Mouse (Mus musculus): Measurements from ENCODE around the gene Tbc1d17. TPM values are rescaled to one million over a fixed set of nuclear protein-coding genes. Genes with fewer than 3 reads are reported as not detected.
A peak's percentile ranks its signal among the peaks of the same experiment; 100 is the strongest.

The Tbc1d17 gene
- polyA plus RNA-seq, 1 experiment from 2014 or later = 91.0 TPM

DNA sequence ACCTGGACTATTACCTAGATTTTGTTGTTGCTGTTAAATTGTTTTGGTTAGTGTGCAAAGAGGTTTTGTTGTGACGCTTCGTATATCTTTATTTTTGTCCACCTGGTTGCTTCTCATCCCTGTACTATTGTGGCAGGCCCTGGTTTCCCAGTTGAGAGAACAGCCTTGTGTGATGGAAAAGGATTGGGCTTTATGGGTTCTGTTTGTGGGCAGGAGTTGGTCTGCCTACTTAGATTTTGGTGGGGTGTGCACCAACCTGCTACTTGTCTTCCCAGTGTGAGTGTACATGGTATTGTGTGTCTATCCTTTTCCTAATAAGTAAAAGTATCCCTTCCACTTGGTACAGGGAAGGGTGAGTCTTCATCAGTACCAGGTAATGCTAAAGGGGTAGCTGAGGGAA lies 29.5 kb downstream of the Tbc1d17 start:
- no peak for ATAC-seq (ENCODE audit: insufficient number of reproducible peaks, insufficient read depth, low FRiP score, low TSS enrichment, low read depth)
- H3K4me2 ChIP-seq = peak overlapping the region; percentile 73
- no peaks in the 10 kb centered on the region for H3K36me3 ChIP-seq
- no peaks in the 10 kb centered on the region for H3K9me3 ChIP-seq
- H3K4me3 ChIP-seq = 0 out of 2 replicates have a peak overlapping the region, but pooled peaks have one; percentile 73
- no peaks in the 10 kb centered on the region for H3K27me3 ChIP-seq
- H3K9ac ChIP-seq = peak overlapping the region; percentile 97
- WGBS = 90% methylated on average over 2 of the region's 2 CpGs
- peaks cover 69% of the 10 kb centered on the region for H3K4me1 ChIP-seq
- peak overlapping the region; percentile 40; the same call in 1 of the 2 replicates for H3K27ac ChIP-seq

DNA sequence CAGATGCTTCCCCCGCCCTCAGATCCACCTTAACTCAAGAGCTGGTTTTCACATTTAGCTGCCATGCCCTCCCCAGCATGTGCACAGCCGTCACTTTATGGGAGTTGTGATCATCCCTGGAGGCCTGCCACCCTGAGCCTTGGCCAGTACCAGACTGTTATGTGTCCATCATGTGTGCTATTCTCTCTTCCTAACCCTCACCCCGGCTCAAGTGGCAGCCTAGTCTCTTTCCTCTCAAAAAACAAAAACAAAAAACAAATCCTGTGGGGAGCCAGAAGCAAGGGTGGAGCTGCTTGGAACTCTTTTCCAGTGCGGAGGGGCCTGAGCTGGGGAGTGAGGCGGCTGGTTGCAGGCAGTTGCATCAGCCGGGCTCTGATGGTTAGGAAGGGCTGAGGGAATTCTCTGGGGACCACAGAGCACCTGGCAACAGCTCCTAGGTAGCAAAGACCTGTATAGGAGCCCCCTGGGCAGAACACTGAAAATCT lies 30.1 kb downstream of the Tbc1d17 start:
- Histone ChIP-seq H3K27ac (peak overlapping the region; percentile 40), H3K4me2 (peak overlapping the region; percentile 73), H3K4me3 (peak overlapping the region; percentile 73), H3K9ac (peak overlapping the region; percentile 97), H3K36me3 (no peaks in the 10 kb centered on the region), H3K4me1 (peaks cover 64% of the 10 kb centered on the region), H3K9me3 (no peaks in the 10 kb centered on the region), H3K27me3 (no peaks in the 10 kb centered on the region)
- 42% methylated on average over 6 of the region's 6 CpGs for WGBS
- ATAC-seq (ENCODE audit: insufficient number of reproducible peaks, insufficient read depth, low FRiP score, low TSS enrichment, low read depth) = no peak

DNA sequence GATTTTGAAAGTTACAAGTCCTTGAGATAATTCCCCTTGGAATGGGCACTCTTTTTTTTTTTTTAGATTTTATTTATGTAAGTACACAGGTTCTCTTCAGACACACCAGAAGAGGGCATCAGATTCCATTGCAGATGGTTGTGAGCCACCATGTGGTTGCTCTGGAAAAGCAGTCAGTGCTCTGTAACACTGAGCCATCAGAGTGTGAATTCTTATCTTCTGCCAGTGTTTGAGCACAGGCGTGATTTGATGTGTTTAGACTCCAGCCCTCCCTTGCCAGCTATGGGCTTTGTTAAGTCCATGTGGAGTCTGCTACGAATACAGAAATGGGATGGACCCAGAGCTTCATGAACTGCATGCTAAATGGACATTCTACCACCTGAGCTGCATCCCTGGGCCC lies 30.7 kb downstream of the Tbc1d17 start:
- H3K36me3 ChIP-seq = no peaks in the 10 kb centered on the region; the same call in 1 of the 2 replicates
- peaks cover 58% of the 10 kb centered on the region for H3K4me1 ChIP-seq
- peak overlapping the region; percentile 40 for H3K27ac ChIP-seq
- 55% methylated on average over 2 of the region's 2 CpGs for WGBS
- H3K9me3 ChIP-seq = no peaks in the 10 kb centered on the region
- no peaks in the 10 kb centered on the region for H3K27me3 ChIP-seq
- no peak for ATAC-seq (ENCODE audit: insufficient number of reproducible peaks, insufficient read depth, low FRiP score, low TSS enrichment, low read depth)
- H3K4me2 ChIP-seq = peak overlapping the region; percentile 73
- peak overlapping the region; percentile 97 for H3K9ac ChIP-seq
- peak overlapping the region; percentile 73 for H3K4me3 ChIP-seq

DNA sequence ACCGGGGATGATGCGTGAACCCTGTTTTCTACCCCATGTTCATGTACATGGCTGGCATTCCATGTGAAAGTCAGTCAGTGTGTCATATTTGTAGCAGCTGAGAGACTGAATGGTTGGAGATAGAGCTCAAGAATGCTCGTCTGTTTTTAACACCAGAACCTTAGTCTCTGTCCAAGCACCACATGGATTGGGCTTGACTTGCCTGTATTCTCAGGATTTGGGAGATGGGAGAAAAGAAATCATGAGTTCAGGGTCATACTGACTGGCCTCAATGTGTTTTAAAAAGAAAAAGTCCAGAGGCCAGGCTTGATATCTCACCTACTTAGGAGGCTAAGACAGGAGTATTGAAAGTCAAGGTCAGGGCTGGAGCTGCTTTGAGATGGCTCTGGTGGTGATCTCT lies 31.4 kb downstream of the Tbc1d17 start:
- Histone ChIP-seq H3K27ac (0 out of 2 replicates have a peak overlapping the region, but pooled peaks have one; percentile 96), H3K4me2 (peak overlapping the region; percentile 73), H3K9ac (peak overlapping the region; percentile 97), H3K27me3 (no peaks in the 10 kb centered on the region), H3K36me3 (peaks cover 6% of the 10 kb centered on the region), H3K4me1 (peaks cover 51% of the 10 kb centered on the region), H3K9me3 (no peaks in the 10 kb centered on the region), H3K4me3 (peak overlapping the region; percentile 73)
- no peak for ATAC-seq (ENCODE audit: insufficient number of reproducible peaks, insufficient read depth, low FRiP score, low TSS enrichment, low read depth)
- WGBS = 24% methylated on average over 3 of the region's 3 CpGs

DNA sequence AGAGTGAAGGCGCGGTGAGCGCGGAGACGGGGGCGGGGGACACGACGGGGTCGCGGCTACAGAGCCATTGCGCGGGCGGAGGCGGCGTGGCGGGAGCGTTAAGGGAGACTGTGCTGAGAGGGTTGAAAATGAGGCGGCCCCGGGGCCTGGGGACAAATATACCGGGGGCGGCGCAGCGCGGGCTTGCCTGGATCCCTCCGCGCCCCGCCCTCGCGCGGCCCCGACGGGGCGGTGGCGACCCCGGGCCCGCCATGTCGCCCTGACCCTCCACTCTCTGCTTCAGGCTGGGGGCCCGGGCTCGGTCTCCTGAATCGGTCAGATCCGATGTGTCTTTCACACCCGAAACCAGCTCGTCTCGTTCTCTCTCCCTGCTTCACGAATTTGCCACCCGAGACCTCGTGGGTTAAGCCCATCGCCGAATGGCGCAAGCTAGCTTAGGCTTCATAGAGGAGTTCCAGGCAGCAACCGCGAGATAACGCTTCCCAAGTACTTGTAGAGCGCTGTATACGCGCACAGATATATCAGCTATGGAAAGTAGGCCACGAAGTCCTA lies 32.3 kb downstream of the Tbc1d17 start, which contains the start of gene Atf5:
Atf5 (minus strand) TSS at position 189 of the 552 bp plus-strand sequence.
- WGBS = under 1% methylated on average over 57 of the region's 57 CpGs
- peak within 1 kb of the TSS; percentile 73 for H3K4me2 ChIP-seq
- ATAC-seq (ENCODE audit: insufficient number of reproducible peaks, insufficient read depth, low FRiP score, low TSS enrichment, low read depth) = 0 out of 2 replicates have a peak, but pooled peaks have one; percentile 0

DNA sequence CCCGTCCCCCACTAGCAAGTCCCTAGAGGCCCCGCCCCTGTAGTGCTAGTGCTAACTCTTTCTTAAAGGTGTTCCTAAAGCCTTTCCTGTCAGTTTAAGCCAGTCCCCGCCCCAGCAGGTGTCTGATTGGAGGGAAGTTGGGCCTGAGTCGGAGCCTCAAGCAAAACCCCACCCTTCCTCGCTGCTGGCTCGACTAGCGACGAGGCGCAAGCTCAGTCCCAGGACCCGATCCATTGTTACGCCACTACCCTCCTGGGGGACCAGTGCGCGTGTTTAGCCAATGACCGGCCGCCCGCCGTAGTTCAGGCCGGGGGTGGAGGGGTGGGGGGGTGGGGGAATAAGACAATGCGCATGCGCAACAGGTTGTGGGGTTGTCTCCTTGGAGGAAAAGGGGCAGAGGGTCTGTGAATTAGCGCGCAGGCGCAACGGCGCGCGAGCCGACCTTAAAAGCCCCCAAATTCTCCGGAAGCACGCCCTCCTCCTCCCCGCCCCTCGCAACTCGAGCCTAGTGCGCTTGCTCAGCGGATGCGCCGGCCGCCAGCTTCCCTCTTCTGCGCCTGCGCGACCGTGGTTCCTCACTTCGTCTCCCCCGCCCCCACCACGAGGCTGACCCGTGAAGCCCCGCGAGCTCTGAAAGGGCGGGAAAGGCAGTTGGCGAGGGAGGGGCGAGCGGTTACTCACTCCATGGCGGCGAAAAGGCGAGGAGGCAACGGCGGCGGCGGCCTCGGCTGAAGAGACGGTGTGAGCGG lies 33.0 kb downstream of the Tbc1d17 start, which contains the start of the genes Nup62 and Il4i1:
Nup62 (plus strand) TSS at position 368 of the 749 bp plus-strand sequence.
Il4i1 (plus strand) TSS at position 667 of the 749 bp plus-strand sequence.
- H3K36me3 ChIP-seq = peaks cover 20% of the 10 kb centered on the region
- under 1% methylated on average over 58 of the region's 62 CpGs for WGBS
- H3K27ac ChIP-seq = peak within 1 kb of the TSS; percentile 96
- no peaks in the 10 kb centered on the region for H3K9me3 ChIP-seq
- H3K4me3 ChIP-seq = peak within 1 kb of the TSS; percentile 73
- H3K4me2 ChIP-seq = peak within 1 kb of the TSS; percentile 73
- no peaks in the 10 kb centered on the region for H3K27me3 ChIP-seq
- ATAC-seq (ENCODE audit: insufficient number of reproducible peaks, insufficient read depth, low FRiP score, low TSS enrichment, low read depth) = peak; percentile 93
- peak within 1 kb of the TSS; percentile 97 for H3K9ac ChIP-seq
- H3K4me1 ChIP-seq = peaks cover 44% of the 10 kb centered on the region

More for the DNA sequence above, 32.3 kb downstream of the Tbc1d17 start, which contains the start of gene Atf5:
- H3K27ac ChIP-seq = peak within 1 kb of the TSS; percentile 96
- peaks cover 49% of the 10 kb centered on the region for H3K4me1 ChIP-seq
- peaks cover 14% of the 10 kb centered on the region for H3K36me3 ChIP-seq
- no peaks in the 10 kb centered on the region for H3K27me3 ChIP-seq
- H3K9ac ChIP-seq = peak within 1 kb of the TSS; percentile 97
- no peaks in the 10 kb centered on the region for H3K9me3 ChIP-seq
- peak within 1 kb of the TSS; percentile 73 for H3K4me3 ChIP-seq

DNA sequence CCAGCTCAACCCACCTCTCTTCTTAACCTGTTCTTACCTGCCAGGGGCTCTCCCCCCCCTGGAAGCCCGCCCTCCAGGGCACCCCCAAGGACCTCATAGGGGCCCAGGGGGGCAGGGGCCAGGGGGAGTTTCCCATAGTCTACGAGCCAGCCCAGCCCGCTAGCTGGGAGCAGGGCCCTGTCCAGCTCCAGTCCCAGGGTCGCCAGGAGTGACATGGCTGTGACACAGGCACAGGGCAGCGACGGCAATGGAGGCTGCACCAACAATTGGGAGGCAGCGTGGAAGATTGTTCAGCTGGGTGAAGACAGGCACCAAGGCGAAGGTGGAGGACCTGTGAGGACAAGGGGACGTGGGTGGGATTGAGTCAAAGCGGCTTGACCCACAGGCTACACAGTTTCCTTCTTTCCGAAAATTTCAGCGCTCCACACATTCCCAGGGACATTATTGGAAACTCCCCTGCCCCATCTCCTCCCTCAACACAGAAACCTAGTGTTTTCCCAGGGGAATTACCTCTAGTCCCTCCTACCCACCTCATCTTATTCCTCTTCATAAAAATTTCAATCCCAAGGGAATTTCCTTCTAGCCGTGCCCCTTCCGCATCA lies 33.8 kb downstream of the Tbc1d17 start:
- 39% methylated on average over 14 of the region's 14 CpGs for WGBS
- Histone ChIP-seq H3K36me3 (peaks cover 22% of the 10 kb centered on the region), H3K9ac (peak overlapping the region; percentile 97)

DNA sequence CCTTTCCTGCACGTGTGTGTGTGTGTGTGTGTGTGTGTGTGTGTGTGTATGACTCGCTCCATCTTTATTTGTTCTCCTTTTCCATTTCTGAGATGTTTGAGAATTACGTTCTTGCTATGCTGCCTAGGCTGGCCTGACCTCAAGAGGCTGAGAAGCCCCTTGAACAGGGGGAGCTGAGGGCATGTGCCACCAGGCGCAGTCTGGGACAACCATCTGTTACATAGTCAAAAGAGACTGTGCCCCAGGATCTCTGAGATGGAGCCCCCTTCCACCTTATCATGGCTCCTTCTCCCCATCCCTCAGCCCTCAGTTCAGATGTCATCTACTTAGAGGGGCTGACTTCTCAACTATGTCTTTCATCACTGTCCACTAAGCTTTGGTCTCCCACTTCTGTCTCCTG lies 34.5 kb downstream of the Tbc1d17 start:
- no peaks in the 10 kb centered on the region for H3K27me3 ChIP-seq
- peaks cover 29% of the 10 kb centered on the region for H3K4me1 ChIP-seq
- H3K9me3 ChIP-seq = no peaks in the 10 kb centered on the region
- peak overlapping the region; percentile 73; the same call in 1 of the 2 replicates for H3K4me2 ChIP-seq
- H3K36me3 ChIP-seq = peaks cover 22% of the 10 kb centered on the region
- H3K9ac ChIP-seq = no peak overlapping the region
- WGBS = 89% methylated on average over 4 of the region's 4 CpGs
- H3K27ac ChIP-seq = no peak overlapping the region
- H3K4me3 ChIP-seq = no peak overlapping the region
- ATAC-seq (ENCODE audit: insufficient number of reproducible peaks, insufficient read depth, low FRiP score, low TSS enrichment, low read depth) = no peak

More for the DNA sequence above, 33.8 kb downstream of the Tbc1d17 start:
- Histone ChIP-seq H3K27ac (peak overlapping the region; percentile 96), H3K4me3 (peak overlapping the region; percentile 73), H3K4me2 (peak overlapping the region; percentile 73), H3K4me1 (peaks cover 35% of the 10 kb centered on the region), H3K9me3 (no peaks in the 10 kb centered on the region), H3K27me3 (no peaks in the 10 kb centered on the region)
- ATAC-seq (ENCODE audit: insufficient number of reproducible peaks, insufficient read depth, low FRiP score, low TSS enrichment, low read depth) = no peak

DNA sequence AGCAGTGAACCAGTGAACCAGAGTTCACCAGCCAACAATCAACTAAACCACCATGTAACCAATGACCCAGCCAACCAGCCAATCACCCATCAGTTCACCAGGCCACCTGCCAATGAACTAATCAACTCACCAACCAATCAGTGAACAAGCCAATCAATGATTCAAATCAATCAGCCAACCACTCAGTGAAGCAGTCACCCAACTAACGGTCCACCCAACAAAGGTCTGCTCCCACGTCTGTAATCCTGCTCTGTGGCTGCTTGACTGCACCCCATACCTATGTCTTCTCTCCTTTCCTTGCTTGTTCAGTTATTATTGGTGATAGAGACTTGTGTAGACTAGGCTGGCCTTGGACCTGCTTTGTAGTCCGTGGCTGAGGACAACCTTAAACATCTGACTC lies 34.9 kb downstream of the Tbc1d17 start:
- no peaks in the 10 kb centered on the region for H3K27me3 ChIP-seq
- no peaks in the 10 kb centered on the region for H3K9me3 ChIP-seq
- H3K9ac ChIP-seq = no peak overlapping the region
- 0 out of 2 replicates have a peak overlapping the region, but pooled peaks have one; percentile 73 for H3K4me2 ChIP-seq
- no peak overlapping the region for H3K4me3 ChIP-seq
- ATAC-seq (ENCODE audit: insufficient number of reproducible peaks, insufficient read depth, low FRiP score, low TSS enrichment, low read depth) = no peak
- H3K4me1 ChIP-seq = peaks cover 25% of the 10 kb centered on the region
- peaks cover 22% of the 10 kb centered on the region for H3K36me3 ChIP-seq
- H3K27ac ChIP-seq = no peak overlapping the region
- WGBS = 91% methylated on average over 3 of the region's 3 CpGs

DNA sequence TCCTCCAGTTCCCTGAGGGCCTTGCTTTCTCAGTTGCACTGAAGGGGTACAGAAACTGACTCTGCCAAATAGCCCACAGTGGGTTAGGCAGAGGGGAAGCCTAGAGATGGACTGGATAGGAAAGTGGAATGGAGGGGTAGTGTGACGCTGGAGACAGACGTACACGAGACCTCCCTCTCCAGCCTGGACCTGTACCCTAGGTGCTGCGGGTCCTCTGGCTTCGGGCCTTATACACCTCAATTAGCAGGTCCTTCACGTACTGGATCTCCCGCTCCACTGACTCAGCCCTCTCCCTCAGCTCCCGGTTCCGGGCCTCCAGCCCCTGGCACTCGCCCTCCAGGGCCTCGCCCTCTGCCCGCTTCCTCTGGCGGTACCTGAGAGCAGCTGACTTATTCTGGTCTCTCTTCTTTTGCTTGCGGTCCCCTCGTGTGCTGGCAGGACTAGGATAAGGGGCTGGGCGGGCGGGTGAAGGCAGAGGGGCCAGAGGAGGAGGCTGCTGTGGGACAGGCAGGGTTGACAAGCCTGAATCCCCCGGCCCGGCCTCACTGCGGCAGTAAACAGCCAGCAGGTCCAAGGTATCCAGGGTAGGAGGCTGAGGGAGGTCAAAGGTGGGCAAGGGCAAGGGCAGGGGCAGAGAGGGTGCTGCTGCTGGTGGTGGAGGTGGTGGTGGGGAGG lies 36.1 kb downstream of the Tbc1d17 start:
- Histone ChIP-seq H3K4me2 (no peak overlapping the region), H3K9ac (no peak overlapping the region), H3K9me3 (no peaks in the 10 kb centered on the region), H3K36me3 (peaks cover 22% of the 10 kb centered on the region), H3K4me1 (peaks cover 13% of the 10 kb centered on the region), H3K27ac (no peak overlapping the region), H3K27me3 (no peaks in the 10 kb centered on the region), H3K4me3 (no peak overlapping the region)
- no peak for ATAC-seq (ENCODE audit: insufficient number of reproducible peaks, insufficient read depth, low FRiP score, low TSS enrichment, low read depth)
- WGBS = 88% methylated on average over 20 of the region's 20 CpGs

Data from embryonic facial prominence, embryonic 13.5 days (tissue).